Mouse (Mus musculus) naive thymus-derived CD4-positive, alpha-beta T cell, adult 2 months (primary cell): ENCODE results near the gene Fbrsl1.
"Not testable (repeated sequence)": the region's sequence is repeated elsewhere in the genome, so short reads cannot be mapped to it uniquely, and the experiment has no call there.

Source experiments
- DNase-seq: peaks from one replicate; pipeline ENCODE4 v3.0.0-alpha.2; 2011; ENCODE audit warnings: low read depth

The Fbrsl1 gene

GRCm38 (mm10) chr5:110449294-110449693, 991 bp upstream of the Fbrsl1 start:
- DNase-seq: no peak

GRCm38 (mm10) chr5:110447720-110448435, 425 bp downstream of the Fbrsl1 start:
- DNase-seq: peak; percentile 61

GRCm38 (mm10) chr5:110444509-110444908, 3.8 kb downstream of the Fbrsl1 start:
- DNase-seq: no peak

GRCm38 (mm10) chr5:110442966-110443590, 5.2 kb downstream of the Fbrsl1 start:
- DNase-seq: peak; percentile 13

- no peak for DNase-seq
Measured at GRCm38 (mm10) chr5:110439565-110440310, 8.6 kb downstream of the Fbrsl1 start.

- DNase-seq: peak; percentile 12
Measured at GRCm38 (mm10) chr5:110438591-110438990, 9.7 kb downstream of the Fbrsl1 start.

GRCm38 (mm10) chr5:110437632-110438261, 10.6 kb downstream of the Fbrsl1 start:
- DNase-seq: no peak

GRCm38 (mm10) chr5:110436166-110436565, 12.1 kb downstream of the Fbrsl1 start:
- DNase-seq: not testable (repeated sequence)

GRCm38 (mm10) chr5:110434816-110435215, 13.5 kb downstream of the Fbrsl1 start:
- peak; percentile 47 for DNase-seq

- peak; percentile 44 for DNase-seq
Measured at GRCm38 (mm10) chr5:110429045-110429444, 19.3 kb downstream of the Fbrsl1 start.

- no peak for DNase-seq
Measured at GRCm38 (mm10) chr5:110428290-110428689, 20.0 kb downstream of the Fbrsl1 start.

- DNase-seq: no peak
Measured at GRCm38 (mm10) chr5:110425187-110425586, 23.1 kb downstream of the Fbrsl1 start.

- DNase-seq: no peak
Measured at GRCm38 (mm10) chr5:110424204-110424603, 24.1 kb downstream of the Fbrsl1 start.

- DNase-seq: no peak
Measured at GRCm38 (mm10) chr5:110421393-110421792, 26.9 kb downstream of the Fbrsl1 start.

- DNase-seq: no peak
Measured at GRCm38 (mm10) chr5:110420950-110421349, 27.4 kb downstream of the Fbrsl1 start.

GRCm38 (mm10) chr5:110420201-110420600, 28.1 kb downstream of the Fbrsl1 start:
- no peak for DNase-seq

- no peak for DNase-seq
Measured at GRCm38 (mm10) chr5:110418523-110418911, 29.8 kb downstream of the Fbrsl1 start.

- DNase-seq: no peak
Measured at GRCm38 (mm10) chr5:110417756-110418522, 30.4 kb downstream of the Fbrsl1 start.

- no peak for DNase-seq
Measured at GRCm38 (mm10) chr5:110416825-110417401, 31.4 kb downstream of the Fbrsl1 start.

GRCm38 (mm10) chr5:110415806-110416700, 32.2 kb downstream of the Fbrsl1 start:
- no peak for DNase-seq
